Mouse (Mus musculus) heart, postnatal 10 days (tissue): ENCODE results near the gene Gpc5. TPM values are rescaled to one million over a fixed set of nuclear protein-coding genes. Genes with fewer than 3 reads are reported as not detected.

Source experiments
- DNase-seq, 2 experiments: peaks; one replicate each; pipeline ENCODE4 v3.0.0; 2021
- intact Hi-C: fragments of 180-260 bp; cut with DNase I; formaldehyde crosslinking; loops from one replicate; pipeline ENCODE4 v1.15.1; 2025
- total RNA-seq, 2 experiments: library from RNA; stranded (reverse); gene quantifications; 2 replicates each; pipeline ENCODE4 v1.2.3; 2021

The Gpc5 gene
- total RNA-seq, 2 experiments from 2014 or later: not detected

- peak; percentile 3 to 22 for DNase-seq
Measured at GRCm38 (mm10) chr14:115475234-115475633, 383.2 kb downstream of the Gpc5 start.

GRCm38 (mm10) chr14:115477360-115477759, 385.3 kb downstream of the Gpc5 start:
- no peak for DNase-seq
- intact Hi-C loops: no loop called here

More at GRCm38 (mm10) chr14:115475234-115475633, 383.2 kb downstream of the Gpc5 start:
- intact Hi-C loops: no loop called here

- peak; percentile 4 to 18 for DNase-seq
- intact Hi-C loops: no loop called here
Measured at GRCm38 (mm10) chr14:115485090-115485489, 393.1 kb downstream of the Gpc5 start.

GRCm38 (mm10) chr14:115500794-115501193, 408.8 kb downstream of the Gpc5 start:
- no peak for DNase-seq
- intact Hi-C loops: no loop called here

- intact Hi-C loops: no loop called here
- no peak for DNase-seq
Measured at GRCm38 (mm10) chr14:115546516-115547282, 454.7 kb downstream of the Gpc5 start.

GRCm38 (mm10) chr14:115551996-115552395, 460.0 kb downstream of the Gpc5 start:
- intact Hi-C loops: no loop called here
- DNase-seq: no peak

- intact Hi-C loops: no loop called here
- DNase-seq: no peak
Measured at GRCm38 (mm10) chr14:115580466-115581255, 488.6 kb downstream of the Gpc5 start.

- intact Hi-C loops: no loop called here
- no peak for DNase-seq
Measured at GRCm38 (mm10) chr14:115581256-115581633, 489.2 kb downstream of the Gpc5 start.

GRCm38 (mm10) chr14:115600259-115601029, 508.4 kb downstream of the Gpc5 start:
- intact Hi-C loops: no loop called here
- DNase-seq: peak in 1 of 2 experiments; percentile 7

- intact Hi-C loops: no loop called here
Measured at GRCm38 (mm10) chr14:115614154-115614553, 522.1 kb downstream of the Gpc5 start.

GRCm38 (mm10) chr14:115616305-115616704, 524.3 kb downstream of the Gpc5 start:
- no peak for DNase-seq
- intact Hi-C loops: no loop called here

More at GRCm38 (mm10) chr14:115614154-115614553, 522.1 kb downstream of the Gpc5 start:
- no peak for DNase-seq

- intact Hi-C loops: no loop called here
- no peak for DNase-seq
Measured at GRCm38 (mm10) chr14:115616846-115617245, 524.8 kb downstream of the Gpc5 start.

- intact Hi-C loops: no loop called here
- DNase-seq: no peak
Measured at GRCm38 (mm10) chr14:115620473-115620872, 528.5 kb downstream of the Gpc5 start.

GRCm38 (mm10) chr14:115631160-115631898, 539.3 kb downstream of the Gpc5 start:
- intact Hi-C loops: no loop called here
- DNase-seq: no peak

- DNase-seq: no peak
- intact Hi-C loops: no loop called here
Measured at GRCm38 (mm10) chr14:115633311-115633710, 541.3 kb downstream of the Gpc5 start.

- intact Hi-C loops: no loop called here
- DNase-seq: no peak
Measured at GRCm38 (mm10) chr14:115679875-115680274, 587.9 kb downstream of the Gpc5 start.

- DNase-seq: no peak
- intact Hi-C loops: no loop called here
Measured at GRCm38 (mm10) chr14:115746013-115746412, 654.0 kb downstream of the Gpc5 start.

- intact Hi-C loops: no loop called here
Measured at GRCm38 (mm10) chr14:115760241-115760640, 668.2 kb downstream of the Gpc5 start.

GRCm38 (mm10) chr14:115779382-115780177, 687.6 kb downstream of the Gpc5 start:
- no peak for DNase-seq
- intact Hi-C loops: no loop called here

More at GRCm38 (mm10) chr14:115760241-115760640, 668.2 kb downstream of the Gpc5 start:
- DNase-seq: no peak
